Mouse (Mus musculus): ENCODE measurements around the gene Stac2.

GRCm38 (mm10) chr11:98061904-98062562 lies 8.8 kb upstream of the Stac2 start:
- TF ChIP-seq POLR2A (IDR thresholded peaks at IDR 0.05; ENCODE audit: insufficient read depth, low read depth, low read length) = no peak
- TF ChIP-seq CTCF (IDR thresholded peaks at IDR 0.05; ENCODE audit: insufficient read depth, low read depth, low read length) = no peak

All from olfactory bulb, adult 2 months (tissue).